ENCODE assay signal across 24 mouse cellular contexts in genomic region chr10:93043195-93043594, GRCm38 (mm10). TPM values are rescaled to one million over a fixed set of nuclear protein-coding genes. Genes with fewer than 3 reads are reported as not detected.
"Had no signal": no experiment of that assay in that cellular context is flagged by ENCODE, and none has a peak within 500 bp of the region (broad histone marks: within the 10 kb centered on the region; RNA-seq: fewer than 3 reads in every experiment).

No protein-coding gene starts in this region.

- H3K27me3 ChIP-seq: hindbrain, embryonic 12.5 days; intestine, embryonic 15.5 days; limb, embryonic 13.5 days; limb, embryonic 15.5 days; liver, embryonic 12.5 days had no signal

- H3K4me2 ChIP-seq: heart, embryonic 11.5 days; hindbrain, embryonic 12.5 days; hindbrain, embryonic 14.5 days; intestine, embryonic 15.5 days; limb, embryonic 13.5 days; limb, embryonic 15.5 days; liver, embryonic 12.5 days had no signal

- H3K27ac ChIP-seq: gastrocnemius, adult 2 months; hindbrain, embryonic 10.5 days; hindbrain, embryonic 12.5 days; hindbrain, embryonic 14.5 days; intestine, embryonic 15.5 days; limb, embryonic 13.5 days; limb, embryonic 15.5 days; liver, embryonic 12.5 days had no signal

- H3K9ac ChIP-seq: hindbrain, embryonic 12.5 days; hindbrain, embryonic 14.5 days; intestine, embryonic 15.5 days; limb, embryonic 13.5 days; limb, embryonic 15.5 days; liver, embryonic 12.5 days had no signal

- ATAC-seq: hindbrain, embryonic 16.5 days; inflammation-experienced regulatory T-cells, adult 6 months; intestine, embryonic 15.5 days; intestine, postnatal 0 days; liver, embryonic 12.5 days had no signal

- H3K36me3 ChIP-seq: hindbrain, embryonic 10.5 days; hindbrain, embryonic 12.5 days; intestine, embryonic 15.5 days; limb, embryonic 13.5 days; limb, embryonic 15.5 days; liver, embryonic 12.5 days had no signal

- H3K9me3 ChIP-seq: hindbrain, embryonic 10.5 days; hindbrain, embryonic 12.5 days; intestine, embryonic 15.5 days; limb, embryonic 13.5 days; limb, embryonic 15.5 days; liver, embryonic 12.5 days had no signal

- H3K4me3 ChIP-seq: gastrocnemius, adult 2 months; hindbrain, embryonic 10.5 days; hindbrain, embryonic 12.5 days; intestine, embryonic 15.5 days; limb, embryonic 13.5 days; limb, embryonic 15.5 days; liver, embryonic 12.5 days had no signal

- H3K4me1 ChIP-seq: hindbrain, embryonic 10.5 days; hindbrain, embryonic 12.5 days; intestine, embryonic 15.5 days; limb, embryonic 13.5 days; limb, embryonic 15.5 days; liver, embryonic 12.5 days had no signal

- DNase-seq: gastrocnemius, adult 2 months; gastrocnemius, postnatal 10 days; gastrocnemius, postnatal 25 days; heart, adult 18-20 months; heart, postnatal 10 days; heart, postnatal 4 days; kidney, adult 18-20 months; kidney, adult 8-10 months; kidney, postnatal 10 days; kidney, postnatal 36 days; layer of hippocampus, adult 9-11 months; layer of hippocampus, postnatal 36 days; left cerebral cortex, postnatal 4 days had no signal

RNA-seq across cellular contexts. Expression of gene Cfap54, which starts 38.2 kb away (rescaled TPM):
- polyA plus RNA-seq: intestine, postnatal 0 days had no signal
